Mouse (Mus musculus) limb, embryonic 10.5 days (tissue): ENCODE measurements around the gene Chd9. TPM values are rescaled to one million over a fixed set of nuclear protein-coding genes. Genes with fewer than 3 reads are reported as not detected.

ENCODE experiments used
- DNase-seq: peaks from one replicate; pipeline ENCODE4 v3.0.0-alpha.2; 2017; ENCODE audit warnings: low spot score
- H3K27ac ChIP-seq: fragments of 300-500 bp; sonication (generic); 2 replicates; pipeline ENCODE4 v1.5.1; 2016; ENCODE audit warnings: mild to moderate bottlenecking
- H3K27me3 ChIP-seq: fragments of 300-500 bp; sonication (generic); 2 replicates; pipeline ENCODE4 v1.6.1; 2016; ENCODE audit warnings: low read depth, mild to moderate bottlenecking; ENCODE audit not compliant: poor library complexity, severe bottlenecking
- H3K36me3 ChIP-seq: fragments of 300-500 bp; sonication (generic); 2 replicates; pipeline ENCODE4 v1.6.1; 2016; ENCODE audit warnings: mild to moderate bottlenecking, moderate library complexity
- H3K4me1 ChIP-seq: fragments of 300-500 bp; sonication (generic); 2 replicates; pipeline ENCODE4 v1.6.1; 2016
- H3K4me3 ChIP-seq: fragments of 300-500 bp; sonication (generic); 2 replicates; pipeline ENCODE4 v1.5.1; 2016; ENCODE audit warnings: mild to moderate bottlenecking, moderate library complexity
- H3K9me3 ChIP-seq: fragments of 300-500 bp; sonication (generic); replicated peaks from 2 replicates; pipeline ENCODE4 v1.6.1; 2016; ENCODE audit warnings: mild to moderate bottlenecking
- WGBS: fragments of 180-500 bp; shearing (Covaris S2); methylation state at CpG from one replicate; pipeline ENCODE4 v1.1.7; 2016; 5-methylcytosine and 5-hydroxymethylcytosine counted together
- microRNA-seq: library from miRNA; unstranded; fragments of <30 nt; microRNA quantifications from one replicate; pipeline ENCODE4, GENCODE M21; 2017
- polyA plus RNA-seq: library from polyadenylated mRNA; unstranded; fragments of >200 nt; fragmentation: Nextera tagmentation; extraction: Ambion mirVana; gene quantifications from 2 replicates; pipeline ENCODE4 v1.2.1, GENCODE M21; 2016

Gene Chd9
- polyA plus RNA-seq, 1 experiment from 2014 or later: 45.5 TPM

DNA sequence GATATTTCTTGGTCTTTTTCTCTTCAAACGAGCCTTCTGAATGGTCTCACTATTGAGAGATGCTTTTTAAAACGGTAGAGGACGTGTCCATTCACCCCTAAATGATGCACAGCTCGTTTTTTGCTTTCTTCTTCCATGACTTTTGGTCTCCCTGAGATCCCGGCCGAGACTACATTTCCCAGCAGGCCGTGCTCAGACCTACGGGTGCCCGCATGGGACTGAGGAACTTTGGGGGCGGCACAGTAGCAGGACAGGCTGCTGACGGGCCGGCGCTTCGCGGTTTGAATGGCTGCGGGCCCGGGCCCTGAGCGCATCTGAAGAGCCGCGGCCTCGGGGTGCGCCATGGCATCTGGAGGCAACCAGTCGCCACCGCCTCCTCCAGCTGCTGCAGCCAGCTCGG is 241.7 kb downstream of the Chd9 start, which contains the start of gene Rbl2:
Gene Rbl2 (plus strand): TSS at position 224 of the 400 bp plus-strand sequence.
- Histone ChIP-seq H3K36me3 (no peaks in the 10 kb centered on the region), H3K4me1 (peaks cover 19% of the 10 kb centered on the region), H3K4me3 (peak within 1 kb of the TSS; percentile 93), H3K9me3 (no peaks in the 10 kb centered on the region), H3K27me3 (no peaks in the 10 kb centered on the region), H3K27ac (peak within 1 kb of the TSS; percentile 84)
- DNase-seq: peak; percentile 93
- WGBS: 0% methylated on average over 25 of the region's 25 CpGs

DNA sequence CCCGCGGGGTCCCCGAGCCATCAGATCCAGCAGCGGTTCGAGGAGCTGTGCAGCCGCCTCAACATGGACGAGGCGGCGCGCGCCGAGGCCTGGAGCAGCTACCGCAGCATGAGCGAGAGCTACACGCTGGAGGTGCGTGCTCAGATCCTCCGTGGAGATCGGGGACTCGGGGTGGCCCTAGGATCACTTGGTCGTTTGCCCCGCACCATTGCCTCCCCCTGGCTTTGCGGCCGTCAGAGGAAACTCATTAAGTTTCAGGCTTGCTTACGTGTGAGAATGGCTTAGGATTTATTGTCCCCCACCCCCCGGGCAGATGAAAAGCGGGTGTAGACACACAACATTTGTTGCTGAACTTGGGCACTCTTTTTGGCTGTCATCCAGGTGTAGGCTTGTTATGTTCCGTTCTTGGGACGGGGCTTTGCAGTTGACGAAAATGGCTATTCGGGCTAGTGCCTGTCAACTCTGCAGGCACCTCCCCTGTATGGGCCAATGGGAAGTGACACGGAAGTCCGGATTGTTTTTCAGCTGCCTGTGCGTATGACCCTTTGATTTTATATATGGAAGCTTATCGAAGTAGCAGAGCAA is 242.2 kb downstream of the Chd9 start:
- Histone ChIP-seq H3K27me3 (no peaks in the 10 kb centered on the region), H3K9me3 (no peaks in the 10 kb centered on the region), H3K4me1 (peaks cover 19% of the 10 kb centered on the region), H3K27ac (peak overlapping the region; percentile 84), H3K4me3 (peak overlapping the region; percentile 93), H3K36me3 (no peaks in the 10 kb centered on the region)
- under 1% methylated on average over 34 of the region's 34 CpGs for WGBS
- DNase-seq: peak; percentile 66

DNA sequence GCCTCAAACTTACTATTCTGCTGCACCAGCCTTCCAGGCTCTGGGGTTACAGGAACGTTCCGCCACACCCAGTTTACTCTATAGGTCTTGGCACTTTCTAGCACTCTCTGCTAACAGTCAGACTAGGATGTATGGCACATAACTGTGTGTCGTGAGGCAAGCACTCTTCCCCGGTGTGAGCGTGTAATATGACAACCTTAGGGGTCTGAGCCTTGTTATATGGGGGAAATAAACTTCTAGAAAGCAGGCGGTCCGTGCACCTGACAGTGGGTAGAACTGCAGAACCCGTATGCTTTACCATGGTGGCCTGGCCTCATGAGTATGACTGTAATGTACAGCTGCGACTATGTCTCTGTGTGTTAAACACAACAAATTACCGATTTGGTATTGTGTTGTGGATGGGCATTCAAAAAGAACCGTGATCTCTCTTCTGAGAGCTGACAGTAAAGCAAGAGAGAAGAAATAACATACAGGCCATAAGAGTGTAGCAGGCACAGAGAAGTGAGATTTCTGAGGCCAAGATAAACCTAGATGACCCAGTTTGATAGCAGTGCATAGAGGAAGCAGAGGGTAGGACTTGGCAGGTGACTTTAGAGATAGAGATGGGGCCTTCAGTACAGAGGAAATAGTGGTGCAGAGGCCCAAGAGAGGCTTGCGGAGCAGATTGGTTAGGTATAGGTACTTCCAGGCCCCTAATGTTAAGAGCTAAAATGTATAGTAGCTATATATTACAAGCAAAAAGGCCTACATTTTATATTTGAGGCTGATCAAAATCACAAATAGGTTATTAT is 249.1 kb downstream of the Chd9 start:
- no peak for DNase-seq
- H3K27me3 ChIP-seq: no peaks in the 10 kb centered on the region
- 93% methylated on average over 12 of the region's 12 CpGs for WGBS
- peaks cover 14% of the 10 kb centered on the region for H3K36me3 ChIP-seq
- no peak overlapping the region for H3K4me3 ChIP-seq
- H3K27ac ChIP-seq: no peak overlapping the region
- H3K4me1 ChIP-seq: no peaks in the 10 kb centered on the region
- H3K9me3 ChIP-seq: no peaks in the 10 kb centered on the region

DNA sequence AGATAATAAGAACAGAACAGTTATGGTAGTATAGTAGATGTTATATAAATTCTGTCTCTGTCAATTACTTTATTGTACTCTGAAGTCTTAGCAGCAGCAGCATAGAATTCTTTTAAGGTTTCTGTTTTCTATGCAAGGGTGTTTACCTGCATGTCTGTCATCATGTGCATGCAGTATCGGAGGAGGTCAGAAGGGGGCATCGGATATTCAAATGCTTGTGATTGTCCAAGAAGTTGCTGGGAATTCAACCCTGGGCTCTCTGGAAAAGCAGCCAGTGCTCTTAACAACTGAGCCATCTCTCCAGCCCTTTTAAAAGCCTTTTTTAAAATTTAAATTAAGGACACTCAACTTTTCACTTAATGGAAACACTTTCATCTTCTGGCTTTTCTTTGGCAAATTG is 251.5 kb downstream of the Chd9 start:
- Histone ChIP-seq H3K4me3 (no peak overlapping the region), H3K27ac (no peak overlapping the region), H3K36me3 (peaks cover 14% of the 10 kb centered on the region), H3K9me3 (no peaks in the 10 kb centered on the region), H3K4me1 (no peaks in the 10 kb centered on the region), H3K27me3 (no peaks in the 10 kb centered on the region)
- 95% methylated on average over 2 of the region's 2 CpGs for WGBS
- no peak for DNase-seq

DNA sequence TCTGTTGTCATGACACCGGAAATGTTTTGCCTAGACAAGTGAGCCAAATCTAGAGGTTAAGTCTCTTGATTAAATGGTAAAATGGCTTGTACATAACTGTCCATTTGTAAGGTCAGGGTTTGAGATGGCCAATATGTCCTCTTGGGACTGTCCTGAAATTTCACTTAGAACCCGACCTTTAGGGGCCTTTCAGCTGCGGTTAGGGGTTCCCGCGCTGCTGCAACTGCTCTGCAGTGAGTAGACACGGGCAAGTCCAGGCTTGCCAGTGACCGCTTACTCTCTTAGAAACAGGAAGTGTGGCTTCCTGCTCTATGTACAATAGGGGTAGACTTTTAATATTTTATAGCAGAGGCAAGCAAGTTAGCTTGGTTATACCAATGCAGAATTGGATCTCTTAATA is 253.8 kb downstream of the Chd9 start:
- WGBS: 79% methylated on average over 7 of the region's 7 CpGs
- H3K36me3 ChIP-seq: peaks cover 24% of the 10 kb centered on the region

DNA sequence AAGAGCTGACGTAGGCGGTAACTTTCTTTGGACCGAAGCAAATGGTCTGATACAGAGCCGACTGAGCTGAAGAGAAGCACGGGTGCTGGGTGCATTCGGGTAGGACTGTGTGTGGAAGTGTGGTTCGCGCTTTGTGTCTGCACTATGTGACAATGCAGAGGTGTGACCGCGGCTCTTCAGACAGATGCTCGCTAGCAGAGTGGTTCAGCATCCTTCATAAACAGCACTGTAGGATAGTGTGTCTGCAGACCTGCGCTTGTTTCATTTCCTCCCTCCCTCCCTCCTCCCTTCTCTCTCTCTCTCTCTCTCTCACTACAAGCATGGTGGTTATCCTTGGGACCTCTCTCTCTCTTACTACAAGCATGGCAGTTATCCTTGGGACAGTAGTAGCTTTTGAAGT is 254.3 kb downstream of the Chd9 start:
- Histone ChIP-seq H3K4me1 (no peaks in the 10 kb centered on the region), H3K36me3 (peaks cover 27% of the 10 kb centered on the region), H3K27me3 (no peaks in the 10 kb centered on the region), H3K9me3 (no peaks in the 10 kb centered on the region), H3K27ac (no peak overlapping the region), H3K4me3 (no peak overlapping the region)
- 92% methylated on average over 12 of the region's 12 CpGs for WGBS
- no peak for DNase-seq

More for the DNA sequence above, 253.8 kb downstream of the Chd9 start:
- DNase-seq: no peak
- Histone ChIP-seq H3K4me3 (no peak overlapping the region), H3K9me3 (no peaks in the 10 kb centered on the region), H3K27ac (no peak overlapping the region), H3K4me1 (no peaks in the 10 kb centered on the region), H3K27me3 (no peaks in the 10 kb centered on the region)

DNA sequence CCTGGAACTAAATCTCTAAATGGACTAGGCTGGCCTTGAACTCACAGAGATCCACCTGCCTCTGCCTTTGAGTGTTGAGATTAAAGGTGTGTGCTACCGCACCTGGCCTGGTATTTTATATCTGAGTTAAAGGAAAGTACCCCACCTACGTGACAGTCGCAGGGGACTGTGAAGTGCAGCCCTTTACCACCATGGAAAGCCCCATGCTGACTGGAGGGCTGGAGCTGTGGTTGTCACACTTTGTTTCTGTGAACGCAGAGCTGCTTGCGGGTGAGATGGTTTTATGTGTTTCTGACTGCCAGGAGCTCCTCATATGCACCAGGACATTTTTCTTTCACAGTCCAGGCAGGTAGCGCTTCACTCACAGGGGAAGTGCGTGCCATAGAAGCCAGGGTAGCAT is 260.3 kb downstream of the Chd9 start:
- no peak for DNase-seq
- Histone ChIP-seq H3K9me3 (no peaks in the 10 kb centered on the region), H3K4me1 (no peaks in the 10 kb centered on the region), H3K27ac (no peak overlapping the region), H3K36me3 (peaks cover 32% of the 10 kb centered on the region; the same call in 1 of the 2 replicates), H3K4me3 (no peak overlapping the region), H3K27me3 (no peaks in the 10 kb centered on the region)
- 93% methylated on average over 7 of the region's 7 CpGs for WGBS

DNA sequence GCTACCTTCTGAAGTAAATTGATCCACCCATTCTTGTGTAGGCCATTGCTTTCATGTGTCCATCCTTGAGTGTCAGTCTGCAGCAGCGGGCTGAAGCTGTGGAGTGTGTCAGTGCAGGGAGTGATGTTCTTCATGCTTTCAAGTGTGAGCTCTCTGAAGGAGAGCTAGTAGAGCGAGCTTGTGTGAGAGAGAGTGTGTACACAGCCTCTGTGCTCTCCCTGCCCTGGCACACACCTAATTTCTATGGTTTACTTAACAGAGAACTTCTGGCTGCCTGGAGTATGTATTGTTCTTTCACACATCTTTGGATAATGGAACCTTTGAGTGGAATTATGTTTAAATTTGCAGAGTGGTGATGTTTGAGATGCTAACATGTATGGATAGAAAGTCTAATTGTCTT is 261.4 kb downstream of the Chd9 start:
- Histone ChIP-seq H3K4me1 (no peaks in the 10 kb centered on the region), H3K27ac (no peak overlapping the region), H3K27me3 (no peaks in the 10 kb centered on the region), H3K4me3 (no peak overlapping the region), H3K36me3 (peaks cover 36% of the 10 kb centered on the region; the same call in 1 of the 2 replicates), H3K9me3 (no peaks in the 10 kb centered on the region)
- no peak for DNase-seq
- WGBS: 89% methylated on average over 2 of the region's 2 CpGs

DNA sequence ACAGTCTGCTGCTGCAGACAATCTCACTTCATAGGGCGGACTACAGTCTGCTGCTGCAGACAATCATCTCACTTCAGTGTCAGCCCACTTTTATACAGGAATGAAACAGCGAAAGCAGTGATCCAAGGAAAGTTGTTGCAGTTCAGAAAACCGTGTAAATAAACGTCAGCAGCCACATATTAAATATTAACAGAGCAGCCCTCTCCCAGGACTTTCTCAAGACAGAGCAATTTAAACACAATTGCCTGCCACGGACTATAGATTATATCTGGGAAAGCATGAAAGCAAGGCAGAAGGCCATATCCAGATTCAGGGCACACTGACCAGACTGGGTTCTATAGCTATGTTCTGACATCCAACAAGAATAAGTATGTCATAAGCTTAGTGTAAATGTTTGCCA is 266.0 kb downstream of the Chd9 start:
- Histone ChIP-seq H3K27ac (no peak overlapping the region), H3K36me3 (peaks cover 34% of the 10 kb centered on the region), H3K4me1 (no peaks in the 10 kb centered on the region), H3K9me3 (no peaks in the 10 kb centered on the region), H3K4me3 (no peak overlapping the region), H3K27me3 (no peaks in the 10 kb centered on the region)
- WGBS: 93% methylated on average over 5 of the region's 5 CpGs
- no peak for DNase-seq

DNA sequence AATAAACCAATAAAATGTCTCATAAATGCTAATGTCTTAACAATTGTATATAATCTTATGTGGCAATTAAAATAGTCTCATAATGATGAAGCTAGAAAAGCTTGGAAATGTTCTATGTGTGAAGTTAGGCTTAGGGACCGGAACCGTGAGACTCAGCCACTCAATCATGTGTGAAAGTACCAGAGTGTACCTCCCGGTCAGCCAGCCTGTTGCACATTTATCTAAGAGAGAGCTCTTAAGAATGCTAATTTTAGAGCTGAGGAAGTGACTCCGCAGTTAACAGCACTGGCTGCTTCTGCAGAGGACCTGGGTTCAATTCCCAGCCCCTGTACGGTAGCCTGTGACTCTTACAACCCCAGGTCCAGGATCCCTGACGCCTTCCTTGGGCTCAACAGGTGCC is 270.0 kb downstream of the Chd9 start:
- WGBS: 91% methylated on average over 6 of the region's 6 CpGs
- no peak overlapping the region for H3K27ac ChIP-seq
- peaks cover 22% of the 10 kb centered on the region for H3K36me3 ChIP-seq
- H3K4me3 ChIP-seq: no peak overlapping the region
- H3K9me3 ChIP-seq: no peaks in the 10 kb centered on the region
- no peak for DNase-seq
- H3K27me3 ChIP-seq: no peaks in the 10 kb centered on the region
- H3K4me1 ChIP-seq: no peaks in the 10 kb centered on the region

Small RNA genes within 50 kb of the gene (microRNA-seq; reads per million reads assigned to microRNA genes)
- gene Gm44382: not detected

Other genes with a start within 250 kb of the Chd9 start
- not detected in 2 replicates for gene Gm19935, start 11.0 kb upstream of the Chd9 start, polyA plus RNA-seq
- gene Rbl2, start 241.7 kb downstream of the Chd9 start, polyA plus RNA-seq: 4.4 and 6.2 TPM in 2 replicates